Mouse (Mus musculus) frontal cortex, adult (tissue): ENCODE measurements at regions not wholly inside any gene's neighbourhood (a gene's known extent, or its start where the extent isn't known, plus 50 kb on each side); places are given as distances from the start of the nearest gene placed in this dataset.
A peak's percentile ranks its signal among the peaks of the same experiment; 100 is the strongest.

Experiments
- ATAC-seq: cut with Nextera tagmentation; 2 replicates; pipeline ENCODE4 v1.9.2; 2017; ENCODE audit warnings: mild to moderate bottlenecking, moderate library complexity, mixed read lengths; ENCODE audit not compliant: low TSS enrichment

DNA sequence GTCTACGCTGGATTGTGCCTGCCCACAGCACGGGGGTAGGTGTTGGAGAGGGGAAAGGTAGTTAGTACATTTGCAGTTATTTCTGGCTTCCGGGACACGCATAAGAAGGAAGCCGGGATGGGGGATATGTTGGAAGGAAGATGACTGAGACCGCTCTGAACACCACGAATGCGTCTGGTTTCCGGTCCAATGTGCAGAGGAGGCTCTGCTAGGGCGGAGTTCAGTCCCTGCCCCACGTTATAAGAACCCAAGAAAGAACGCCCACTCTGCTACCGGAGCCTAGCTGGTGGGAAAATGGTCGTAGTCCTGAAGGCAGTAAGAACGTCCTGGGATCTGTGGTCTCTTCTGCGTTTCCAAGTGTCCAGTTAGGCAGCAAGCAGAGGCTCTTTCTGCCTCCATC is 104.1 kb downstream of the Sox9 start:
- ATAC-seq, result no peak

DNA sequence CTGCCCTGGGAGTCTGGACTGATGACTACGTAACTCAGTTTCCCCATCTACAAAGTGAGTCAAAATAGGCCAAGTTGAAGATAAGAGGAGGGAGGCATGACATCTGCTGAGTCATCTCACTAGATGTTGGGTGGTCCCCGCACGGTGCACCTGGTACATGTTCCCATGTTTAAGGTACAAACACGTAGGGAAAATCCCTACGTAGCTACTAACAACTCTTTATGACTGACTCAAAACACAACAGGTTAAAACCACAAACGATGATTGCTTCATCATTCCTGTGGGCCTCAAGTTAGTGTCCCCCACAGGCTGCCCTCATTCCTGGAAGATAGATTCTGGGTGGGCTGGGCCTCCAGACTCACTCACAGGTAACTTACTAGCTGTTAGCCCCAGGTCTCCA is 107.7 kb downstream of the Sox9 start:
- ATAC-seq, result no peak

DNA sequence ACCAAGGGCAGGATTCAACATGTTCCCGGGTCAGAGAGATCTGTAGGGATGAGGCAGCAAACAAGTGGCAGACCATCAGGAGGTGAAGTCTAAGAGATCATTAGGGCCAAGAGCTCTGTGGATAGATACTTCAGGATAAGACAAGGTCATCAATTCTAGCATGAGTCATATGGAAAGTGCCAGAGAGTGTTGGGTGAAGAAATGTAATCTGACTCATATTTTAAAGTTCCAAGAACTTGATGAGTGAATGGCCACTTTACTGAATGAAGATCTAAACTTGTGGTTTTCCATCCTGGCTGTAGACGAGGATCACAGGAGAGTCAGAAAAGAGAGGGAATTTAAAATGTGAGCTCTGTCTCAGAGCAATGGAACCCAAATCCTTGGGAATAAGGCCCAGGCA is 115.6 kb downstream of the Sox9 start:
- no peak for ATAC-seq

DNA sequence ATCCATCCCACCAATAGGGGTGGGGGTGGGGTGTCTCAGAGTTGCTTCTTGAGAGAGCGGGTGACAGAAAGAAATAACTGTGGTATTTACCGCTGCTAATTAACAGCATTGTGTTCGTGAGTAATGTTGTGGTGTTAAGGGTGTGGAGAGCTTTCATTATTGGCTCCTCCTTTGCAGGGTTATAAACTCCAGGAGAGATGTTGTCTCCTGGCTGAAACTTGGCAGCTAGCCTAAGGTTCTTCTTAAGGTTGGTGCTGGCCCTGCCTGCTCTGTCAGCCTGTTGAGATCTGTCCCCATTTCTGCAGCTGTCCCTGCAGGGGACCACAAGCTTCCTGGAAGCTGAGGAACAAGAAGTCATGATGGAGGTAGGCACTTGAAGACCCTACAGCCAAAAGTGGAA is 120.6 kb downstream of the Sox9 start:
- ATAC-seq, result no peak

GRCm38 (mm10) chr11:112910309-112910708 is 128.3 kb downstream of the Sox9 start:
- ATAC-seq, result no peak

GRCm38 (mm10) chr11:112912875-112913274 is 130.9 kb downstream of the Sox9 start:
- ATAC-seq, result no peak

- ATAC-seq, result no peak
Observed at GRCm38 (mm10) chr11:112916923-112917322, 134.9 kb downstream of the Sox9 start.

DNA sequence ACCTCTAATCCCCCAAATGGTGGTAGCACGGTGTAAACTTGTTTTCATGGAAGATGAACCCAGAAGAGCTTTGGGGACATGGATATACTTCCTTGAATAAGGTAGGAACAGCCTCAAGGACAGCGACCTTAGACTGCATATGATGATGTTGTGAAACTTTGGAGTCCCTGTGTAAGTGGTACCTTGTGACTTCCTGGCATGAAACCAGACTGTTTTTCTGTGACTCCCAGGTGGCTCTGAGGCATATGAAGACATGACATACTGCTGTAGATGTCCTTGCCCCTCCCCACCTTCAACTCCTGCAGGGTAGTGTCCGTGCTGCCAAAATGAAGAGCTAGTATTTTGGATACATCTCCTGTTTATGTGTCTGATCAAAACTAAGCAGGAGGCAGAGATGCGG is 138.1 kb downstream of the Sox9 start:
- ATAC-seq, result no peak

DNA sequence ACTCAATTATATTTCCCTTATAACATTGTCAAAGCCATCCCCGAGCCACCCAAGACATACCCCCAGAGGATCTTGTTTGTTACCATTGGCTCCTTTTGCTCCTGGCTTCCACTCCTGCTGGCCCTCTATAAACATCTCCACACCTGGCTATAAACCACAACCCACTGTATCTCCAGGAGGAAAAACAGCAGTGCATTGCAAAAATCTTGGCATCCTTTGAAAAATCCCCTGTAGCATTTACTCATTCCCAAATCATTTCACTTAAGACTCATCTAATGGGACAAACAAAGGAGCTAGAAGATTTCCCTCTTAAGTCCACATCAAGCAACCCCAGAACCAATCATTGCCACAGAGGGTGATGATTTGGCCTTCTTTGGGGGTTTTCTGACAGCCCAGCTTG is 142.6 kb downstream of the Sox9 start:
- no peak for ATAC-seq

DNA sequence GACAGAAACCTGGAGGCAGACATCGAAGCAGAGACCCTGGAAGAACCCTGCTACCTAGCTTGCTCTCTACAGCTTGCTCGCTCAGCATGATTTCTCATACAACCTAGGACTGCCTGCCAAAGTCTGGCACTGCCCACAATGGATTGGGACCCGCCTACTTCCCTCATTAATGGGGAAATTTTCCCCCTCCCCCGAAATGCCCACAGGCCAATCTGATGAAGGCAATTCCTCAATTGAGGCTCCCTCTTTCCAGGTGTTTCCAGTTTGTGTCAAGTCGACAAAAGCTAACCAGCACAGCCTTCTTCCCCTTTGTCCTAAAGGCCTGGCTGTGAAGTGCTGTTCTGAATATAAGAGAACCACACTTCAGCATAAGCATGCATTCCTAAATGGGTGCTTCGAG is 143.1 kb downstream of the Sox9 start:
- ATAC-seq, result no peak

DNA sequence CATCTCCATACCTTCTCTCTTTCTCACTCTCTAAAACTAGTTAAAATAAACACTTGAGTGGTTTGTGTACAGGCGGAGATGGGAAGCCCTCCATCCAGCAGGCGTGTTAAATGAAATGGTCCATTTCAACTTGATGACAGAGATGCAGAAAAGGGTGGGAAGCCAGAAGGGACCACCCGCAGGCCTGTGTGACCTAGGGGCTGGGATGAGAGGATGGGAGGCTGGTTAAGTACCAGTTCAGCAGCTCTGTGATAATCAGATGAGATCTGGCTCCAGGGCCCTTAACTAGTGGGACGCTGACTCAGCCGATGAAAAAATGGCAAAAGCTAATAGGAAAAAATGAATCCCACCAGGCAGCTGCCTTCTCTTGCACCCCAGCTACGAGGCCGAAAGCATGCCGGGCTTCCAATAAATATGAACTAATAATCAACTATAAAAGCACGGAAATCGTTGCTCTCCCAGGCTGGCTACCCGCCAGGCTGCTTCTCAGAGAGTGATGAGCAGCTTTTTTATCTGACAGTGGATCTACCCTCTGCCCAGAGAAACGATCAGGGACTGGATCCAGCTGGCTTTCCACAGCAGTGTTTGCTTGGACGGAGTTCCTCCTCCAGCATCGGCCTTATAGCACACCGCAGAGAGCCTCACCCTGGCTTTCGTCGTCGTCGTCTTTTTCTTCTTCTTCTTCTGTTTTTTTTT is 144.5 kb downstream of the Sox9 start:
- no peak for ATAC-seq

DNA sequence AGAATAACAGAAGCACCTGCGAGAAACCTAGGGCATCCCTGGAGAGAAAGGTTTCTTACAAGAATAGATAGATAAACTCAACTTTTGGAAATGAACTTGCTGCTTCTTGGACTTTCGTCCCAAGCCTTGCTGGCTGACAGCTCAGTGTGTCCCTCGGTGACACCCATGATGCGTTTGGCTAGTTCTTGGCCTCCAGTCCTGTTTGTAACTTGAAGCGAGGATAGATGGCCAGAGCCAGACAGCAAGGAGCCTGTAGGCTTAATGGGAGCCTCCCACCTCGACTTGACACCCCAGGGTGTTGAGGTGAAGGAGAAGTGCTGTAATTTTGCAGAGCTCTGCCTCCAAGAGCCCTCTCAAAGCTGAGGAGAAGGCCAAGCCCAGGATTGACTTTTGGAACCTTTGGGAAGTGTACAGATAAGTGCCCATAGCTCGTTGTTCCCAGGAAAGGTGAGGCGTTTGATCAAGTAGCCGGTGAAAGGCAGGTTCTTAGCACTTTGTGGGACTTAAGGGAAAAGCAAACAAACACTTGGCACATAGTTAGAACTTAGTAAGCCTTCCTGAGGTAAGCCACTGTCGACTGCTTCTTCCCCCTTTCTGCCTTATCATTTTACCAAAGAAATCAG is 148.3 kb downstream of the Sox9 start:
- no peak for ATAC-seq

GRCm38 (mm10) chr11:112938035-112938434 is 156.0 kb downstream of the Sox9 start:
- no peak for ATAC-seq

- no peak for ATAC-seq
Observed at GRCm38 (mm10) chr11:112951421-112951820, 169.4 kb downstream of the Sox9 start.

GRCm38 (mm10) chr11:112952356-112952755 is 170.3 kb downstream of the Sox9 start:
- no peak for ATAC-seq

DNA sequence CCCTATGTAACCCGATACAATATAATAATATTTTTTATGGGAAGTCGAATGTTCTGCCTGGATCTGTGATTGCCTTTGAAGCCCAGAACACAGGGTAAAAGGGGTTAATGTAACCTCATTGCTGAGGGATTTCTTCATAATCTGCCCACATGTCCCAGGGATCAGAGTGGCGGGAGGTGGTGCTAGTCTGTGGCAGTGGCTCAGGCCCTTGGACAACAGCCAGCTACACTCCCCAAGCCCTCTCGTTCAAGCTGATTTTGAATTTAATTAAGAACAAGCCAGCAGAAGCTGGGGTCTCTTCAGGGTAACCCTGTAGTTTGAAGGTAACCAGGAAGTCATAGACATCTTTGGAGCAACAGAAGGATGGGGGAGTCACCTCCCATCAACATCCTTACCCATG is 171.5 kb downstream of the Sox9 start:
- ATAC-seq, result no peak

GRCm38 (mm10) chr11:112956748-112957440 is 174.9 kb downstream of the Sox9 start:
- no peak for ATAC-seq

DNA sequence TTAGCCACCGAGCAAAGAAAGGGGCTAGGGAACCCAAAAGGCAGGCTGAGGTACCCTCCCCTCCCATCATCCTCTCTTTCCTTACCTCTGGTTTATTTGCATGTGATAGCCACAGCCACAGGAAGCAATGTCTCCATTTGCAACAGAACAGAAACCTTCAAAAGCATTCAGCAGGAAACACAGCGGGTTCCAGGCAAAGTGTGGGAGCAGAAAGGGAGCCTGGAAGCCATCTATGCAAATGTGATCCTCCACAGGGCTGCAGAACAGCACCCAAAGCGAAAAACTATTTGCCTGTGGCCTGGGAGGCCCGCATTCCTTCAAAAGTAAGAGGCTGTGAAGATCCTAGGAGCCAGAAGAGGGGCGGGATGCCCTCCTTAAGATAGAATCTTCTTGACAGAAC is 177.6 kb downstream of the Sox9 start:
- peak; percentile 59 for ATAC-seq

DNA sequence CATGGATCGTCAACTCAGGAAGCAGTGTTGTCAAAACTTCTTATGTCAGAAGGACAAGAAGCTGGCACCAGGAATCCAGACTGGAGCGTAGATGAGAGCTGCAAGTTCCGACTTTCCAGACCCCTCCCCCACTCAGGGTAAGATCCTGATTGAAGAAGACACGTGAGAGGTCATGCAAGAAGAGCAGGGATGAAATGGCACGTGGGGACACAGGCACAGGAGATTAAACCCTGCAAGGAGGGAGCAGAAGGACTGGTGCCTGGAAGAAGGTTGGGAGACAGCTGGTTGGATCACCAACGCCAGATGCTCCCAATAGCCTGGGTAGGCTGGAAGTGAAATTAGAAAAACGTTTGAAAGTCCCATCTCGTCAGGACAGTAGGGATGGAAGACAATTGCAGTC is 191.3 kb downstream of the Sox9 start:
- ATAC-seq, result 0 out of 2 replicates have a peak, but pooled peaks have one; percentile 18

DNA sequence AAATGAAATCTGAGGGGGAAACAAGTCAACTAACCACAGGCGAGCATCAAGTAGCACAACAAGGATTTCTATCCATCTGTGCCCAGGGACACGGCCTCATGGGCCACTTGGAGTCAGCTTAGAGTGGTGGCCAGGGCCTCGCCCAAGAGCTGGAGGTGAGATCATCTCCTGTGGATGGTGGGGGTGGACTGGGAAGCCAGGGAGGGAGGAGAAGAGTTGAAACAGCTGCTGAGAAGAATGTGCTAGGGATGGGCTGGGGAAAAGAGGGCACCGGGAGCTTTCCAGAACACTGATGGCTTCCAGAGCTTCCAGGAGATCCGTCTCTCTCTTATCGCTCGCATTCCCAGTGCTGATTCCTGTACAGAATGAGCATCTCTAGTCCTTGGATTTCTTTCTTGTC is 192.9 kb downstream of the Sox9 start:
- peak; percentile 35; the same call in 1 of the 2 replicates for ATAC-seq

- no peak; the same call in 1 of the 2 replicates for ATAC-seq
Observed at GRCm38 (mm10) chr11:112976914-112977785, 195.1 kb downstream of the Sox9 start.

DNA sequence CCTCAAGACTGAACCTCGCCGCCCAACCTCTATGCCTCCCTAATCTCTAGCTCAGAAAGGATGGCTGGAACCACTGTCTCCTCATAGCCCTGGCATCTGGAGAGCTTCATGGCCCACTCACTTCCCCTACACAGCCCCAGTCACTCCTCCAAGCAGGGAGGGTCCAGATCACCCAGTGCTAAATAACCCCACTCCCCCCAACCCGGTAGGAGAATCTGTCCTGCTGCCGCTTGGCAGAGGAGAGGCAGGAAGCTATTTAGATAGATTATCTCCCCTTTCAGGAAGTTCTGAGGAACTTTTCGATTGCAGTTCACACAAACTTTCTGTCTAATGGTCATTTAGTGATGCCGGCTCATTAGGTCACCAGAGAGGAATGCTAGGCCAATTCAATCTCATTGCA is 196.9 kb downstream of the Sox9 start:
- no peak for ATAC-seq
